Mouse (Mus musculus) liver, embryonic 16.5 days (tissue): ENCODE results near the gene Npas3. TPM values are rescaled to one million over a fixed set of nuclear protein-coding genes. Genes with fewer than 3 reads are reported as not detected.
"Not testable (repeated sequence)": the region's sequence is repeated elsewhere in the genome, so short reads cannot be mapped to it uniquely, and the experiment has no call there.

Source experiments
- ATAC-seq: fragments of 200-750 bp; cut with Nextera tagmentation; 2 replicates; pipeline ENCODE4 v1.8.0; 2017; ENCODE audit warnings: low read depth, mild to moderate bottlenecking, moderate number of reproducible peaks, moderate library complexity
- H3K27ac ChIP-seq: fragments of 300-500 bp; sonication (generic); 2 replicates; pipeline ENCODE4 v1.5.1; 2014; ENCODE audit warnings: mild to moderate bottlenecking, low read length
- H3K27me3 ChIP-seq: fragments of 300-500 bp; sonication (generic); 2 replicates; pipeline ENCODE4 v1.6.1; 2014; ENCODE audit warnings: low read depth, low read length, mixed read lengths; ENCODE audit not compliant: control insufficient read depth, insufficient read depth
- H3K36me3 ChIP-seq: fragments of 300-500 bp; sonication (generic); 2 replicates; pipeline ENCODE4 v1.6.1; 2014; ENCODE audit warnings: mild to moderate bottlenecking; ENCODE audit not compliant: control insufficient read depth, insufficient read depth
- H3K4me1 ChIP-seq: fragments of 300-500 bp; sonication (generic); 2 replicates; pipeline ENCODE4 v1.6.1; 2014; ENCODE audit warnings: low read depth, low read length, mixed read lengths; ENCODE audit not compliant: control insufficient read depth
- H3K4me2 ChIP-seq: fragments of 300-500 bp; sonication (generic); 2 replicates; pipeline ENCODE4 v1.6.1; 2014; ENCODE audit warnings: low read depth, low read length, mixed read lengths
- H3K4me3 ChIP-seq: fragments of 300-500 bp; sonication (generic); 2 replicates; pipeline ENCODE4 v1.5.1; 2014; ENCODE audit warnings: low read depth, mild to moderate bottlenecking, low read length
- H3K9ac ChIP-seq: fragments of 300-500 bp; sonication (generic); 2 replicates; pipeline ENCODE4 v1.6.1; 2014; ENCODE audit warnings: low read depth, low read length
- H3K9me3 ChIP-seq: fragments of 300-500 bp; sonication (generic); replicated peaks from 2 replicates; pipeline ENCODE4 v1.6.1; 2016; ENCODE audit warnings: low read length; ENCODE audit not compliant: control insufficient read depth
- WGBS: fragments of 180-500 bp; shearing (Covaris S2); extraction: QIAGEN DNeasy Blood & Tissue Kit; methylation state at CpG from one replicate; pipeline ENCODE4 v1.1.7; 2014; ENCODE audit not compliant: insufficient replicate concordance; 5-methylcytosine and 5-hydroxymethylcytosine counted together
- polyA plus RNA-seq: library from polyadenylated mRNA; unstranded; fragments of >200 nt; fragmentation: Nextera tagmentation; extraction: Ambion mirVana; gene quantifications from 2 replicates; pipeline ENCODE4 v1.2.1, GENCODE M21; 2015

Gene Npas3
- polyA plus RNA-seq, 1 experiment from 2014 or later = 0.12 TPM

DNA sequence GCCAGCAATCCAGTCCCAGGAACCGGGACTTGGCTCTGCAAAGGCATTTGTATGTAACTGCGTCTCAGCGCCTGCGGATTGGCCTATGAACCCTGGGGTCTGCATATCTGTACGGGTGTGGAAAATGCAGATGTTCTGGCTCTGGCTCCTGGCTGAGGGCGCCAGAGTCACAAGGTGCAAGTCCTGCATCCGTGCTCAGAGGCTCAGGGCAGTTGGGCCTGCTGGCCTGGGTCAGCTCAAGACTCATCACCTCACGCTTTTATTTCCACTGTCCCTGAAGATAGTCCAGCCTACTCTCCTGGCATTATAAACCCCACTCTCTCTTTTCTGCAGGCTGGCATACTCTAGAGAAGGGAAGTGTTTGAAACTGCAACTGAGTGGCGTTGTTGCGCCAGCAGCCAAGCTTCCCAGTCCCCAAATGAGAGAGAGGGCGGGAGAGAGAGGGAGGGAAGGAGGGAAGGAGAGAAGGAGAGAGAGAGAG, 3.3 kb downstream of the Npas3 start:
- no peaks in the 10 kb centered on the region for H3K4me1 ChIP-seq
- H3K4me3 ChIP-seq = no peak overlapping the region
- peaks cover 74% of the 10 kb centered on the region for H3K27me3 ChIP-seq
- H3K9me3 ChIP-seq = no peaks in the 10 kb centered on the region
- H3K4me2 ChIP-seq = peak overlapping the region; percentile 68
- WGBS = 3% methylated on average over 11 of the region's 11 CpGs
- no peak for ATAC-seq
- H3K9ac ChIP-seq = no peak overlapping the region
- no peak overlapping the region for H3K27ac ChIP-seq
- no peaks in the 10 kb centered on the region for H3K36me3 ChIP-seq

DNA sequence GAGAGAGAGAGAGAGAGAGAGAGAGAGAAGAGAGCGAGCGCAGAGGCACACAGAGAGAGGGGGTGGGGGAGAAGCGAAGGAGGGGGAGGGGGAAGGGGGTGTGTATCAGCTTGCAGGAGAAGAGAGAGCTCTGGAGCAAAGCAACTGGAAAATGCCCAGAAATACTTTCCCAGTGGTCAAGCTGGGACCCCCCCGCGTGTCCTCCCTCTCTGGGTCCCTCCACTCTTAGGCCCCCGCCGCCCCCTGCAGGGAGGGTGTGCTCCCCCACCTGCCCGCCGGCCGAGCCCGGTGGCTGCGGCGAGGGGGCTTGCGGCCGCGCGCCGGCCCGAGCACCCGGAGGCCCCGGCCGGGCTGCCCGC, 3.7 kb downstream of the Npas3 start:
- peaks cover 70% of the 10 kb centered on the region for H3K27me3 ChIP-seq
- ATAC-seq = no peak
- H3K4me2 ChIP-seq = peak overlapping the region; percentile 68
- H3K9ac ChIP-seq = no peak overlapping the region; the same call in 1 of the 2 replicates
- no peaks in the 10 kb centered on the region for H3K9me3 ChIP-seq
- H3K27ac ChIP-seq = no peak overlapping the region
- H3K4me3 ChIP-seq = peak overlapping the region; percentile 60
- 2% methylated on average over 7 of the region's 23 CpGs for WGBS
- H3K4me1 ChIP-seq = no peaks in the 10 kb centered on the region
- no peaks in the 10 kb centered on the region for H3K36me3 ChIP-seq

DNA sequence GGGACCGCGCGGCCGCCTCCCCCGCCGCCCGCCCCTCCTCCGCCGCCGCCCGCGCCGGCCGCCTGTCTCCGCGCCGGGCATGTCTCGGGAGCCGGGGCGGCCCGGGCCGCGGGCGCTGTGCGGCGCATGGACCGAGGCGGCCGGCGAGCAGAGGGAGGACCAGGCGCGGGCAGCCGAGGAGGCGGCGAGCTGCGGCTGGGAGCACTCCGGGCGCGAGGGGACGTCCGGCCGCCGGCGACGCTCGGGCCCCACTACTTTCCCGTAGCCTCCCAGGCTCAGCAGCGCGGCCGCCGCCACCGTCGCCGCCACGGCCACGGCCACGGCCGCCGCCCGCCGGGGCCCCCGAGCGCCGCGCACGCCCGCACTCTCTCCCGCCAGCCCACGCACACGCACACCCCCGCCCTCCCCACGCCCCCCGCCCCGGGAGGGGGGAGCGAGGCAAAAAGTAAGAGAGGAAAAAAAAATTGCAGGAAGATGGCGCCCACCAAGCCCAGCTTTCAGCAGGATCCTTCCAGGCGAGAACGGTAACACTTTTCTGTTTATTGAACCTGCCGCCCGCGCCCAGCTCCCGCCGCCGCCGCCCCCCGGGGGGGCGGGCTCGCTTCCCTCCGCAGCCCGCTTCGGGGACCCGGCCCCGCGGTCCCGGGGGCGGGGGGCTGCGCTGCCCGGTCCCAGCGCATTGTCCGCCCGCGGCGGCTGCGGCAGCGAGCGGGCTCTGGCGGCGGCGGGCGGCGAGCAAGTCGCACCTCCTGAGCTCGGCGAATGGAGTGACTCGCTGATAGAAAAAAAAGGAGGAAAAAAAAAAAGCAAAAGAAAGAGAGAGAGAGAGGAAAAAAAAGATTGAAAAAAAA, 4.3 kb downstream of the Npas3 start:
- Histone ChIP-seq H3K4me1 (no peaks in the 10 kb centered on the region), H3K27me3 (peaks cover 64% of the 10 kb centered on the region), H3K9me3 (no peaks in the 10 kb centered on the region), H3K9ac (no peak overlapping the region; the same call in 1 of the 2 replicates), H3K4me3 (peak overlapping the region; percentile 60), H3K27ac (no peak overlapping the region), H3K4me2 (peak overlapping the region; percentile 68), H3K36me3 (no peaks in the 10 kb centered on the region)
- no peak; the same call in 1 of the 2 replicates for ATAC-seq
- under 1% methylated on average over 99 of the region's 115 CpGs for WGBS

GRCm38 (mm10) chr12:53253461-53254159, 5.1 kb downstream of the Npas3 start:
- Histone ChIP-seq H3K9ac (no peak overlapping the region), H3K4me2 (peak overlapping the region; percentile 68), H3K9me3 (no peaks in the 10 kb centered on the region), H3K27me3 (peaks cover 56% of the 10 kb centered on the region), H3K27ac (no peak overlapping the region), H3K36me3 (no peaks in the 10 kb centered on the region), H3K4me1 (no peaks in the 10 kb centered on the region), H3K4me3 (peak overlapping the region; percentile 60)
- WGBS = 1% methylated on average over 21 of the region's 32 CpGs
- ATAC-seq = no peak

- ATAC-seq = no peak
- Histone ChIP-seq H3K27me3 (peaks cover 51% of the 10 kb centered on the region), H3K4me1 (no peaks in the 10 kb centered on the region), H3K4me2 (peak overlapping the region; percentile 68; the same call in 1 of the 2 replicates), H3K9ac (no peak overlapping the region), H3K4me3 (peak overlapping the region; percentile 60; the same call in 1 of the 2 replicates), H3K9me3 (no peaks in the 10 kb centered on the region), H3K36me3 (no peaks in the 10 kb centered on the region), H3K27ac (no peak overlapping the region)
- whole genome bisulfite sequencing = 11% methylated on average over 6 of the region's 6 CpGs
Measured at GRCm38 (mm10) chr12:53254160-53254480, 5.6 kb downstream of the Npas3 start.

- not testable (repeated sequence) for H3K4me2 ChIP-seq, H3K27me3 ChIP-seq, H3K27ac ChIP-seq, H3K36me3 ChIP-seq, H3K4me3 ChIP-seq, H3K9ac ChIP-seq, ATAC-seq, H3K9me3 ChIP-seq, H3K4me1 ChIP-seq
Measured at GRCm38 (mm10) chr12:53274502-53274901, 26.0 kb downstream of the Npas3 start.

- no peak overlapping the region for H3K4me2 ChIP-seq
- no peaks in the 10 kb centered on the region for H3K27me3 ChIP-seq
- H3K9me3 ChIP-seq = no peaks in the 10 kb centered on the region
- no peaks in the 10 kb centered on the region for H3K36me3 ChIP-seq
- H3K4me1 ChIP-seq = no peaks in the 10 kb centered on the region
- H3K4me3 ChIP-seq = no peak overlapping the region
- H3K27ac ChIP-seq = no peak overlapping the region
- WGBS = 38% methylated on average over 6 of the region's 6 CpGs
- no peak overlapping the region for H3K9ac ChIP-seq
- no peak for ATAC-seq
Measured at GRCm38 (mm10) chr12:53277393-53277792, 28.9 kb downstream of the Npas3 start.

GRCm38 (mm10) chr12:53290341-53290740, 41.9 kb downstream of the Npas3 start:
- Histone ChIP-seq H3K27me3 (no peaks in the 10 kb centered on the region), H3K9me3 (no peaks in the 10 kb centered on the region), H3K4me2 (no peak overlapping the region), H3K36me3 (no peaks in the 10 kb centered on the region), H3K4me3 (no peak overlapping the region), H3K9ac (no peak overlapping the region), H3K4me1 (no peaks in the 10 kb centered on the region), H3K27ac (no peak overlapping the region)
- ATAC-seq = no peak
- 66% methylated on average over 4 of the region's 4 CpGs for WGBS

DNA sequence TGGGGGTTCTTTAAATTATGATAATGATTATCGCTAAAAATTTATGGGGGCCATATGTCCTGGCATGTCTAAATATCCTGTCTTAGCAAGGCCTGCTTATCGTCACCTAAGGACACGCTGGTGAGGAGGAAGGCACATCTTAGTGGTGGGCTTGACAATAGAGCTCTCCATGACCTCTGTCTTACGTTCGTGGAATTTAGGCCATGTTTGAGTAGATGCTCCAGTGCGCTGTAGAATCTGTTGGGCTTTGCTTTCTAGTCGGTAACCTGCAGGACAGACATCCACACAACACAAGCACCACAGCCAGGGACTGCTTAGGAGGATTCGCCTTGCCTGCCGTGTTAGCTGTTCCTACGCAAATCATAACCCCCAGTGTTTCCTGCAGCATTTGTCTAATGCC, 42.4 kb downstream of the Npas3 start:
- Histone ChIP-seq H3K27ac (no peak overlapping the region), H3K36me3 (no peaks in the 10 kb centered on the region), H3K4me2 (no peak overlapping the region), H3K4me1 (no peaks in the 10 kb centered on the region), H3K9ac (no peak overlapping the region), H3K9me3 (no peaks in the 10 kb centered on the region), H3K4me3 (no peak overlapping the region), H3K27me3 (no peaks in the 10 kb centered on the region)
- no peak for ATAC-seq
- WGBS = 67% methylated on average over 10 of the region's 10 CpGs
